Mouse (Mus musculus): ENCODE data around the gene Tanc2. TPM values are rescaled to one million over a fixed set of nuclear protein-coding genes. Genes with fewer than 3 reads are reported as not detected.

The Tanc2 gene
- polyA plus RNA-seq, 1 experiment: 6.2 TPM

DNA sequence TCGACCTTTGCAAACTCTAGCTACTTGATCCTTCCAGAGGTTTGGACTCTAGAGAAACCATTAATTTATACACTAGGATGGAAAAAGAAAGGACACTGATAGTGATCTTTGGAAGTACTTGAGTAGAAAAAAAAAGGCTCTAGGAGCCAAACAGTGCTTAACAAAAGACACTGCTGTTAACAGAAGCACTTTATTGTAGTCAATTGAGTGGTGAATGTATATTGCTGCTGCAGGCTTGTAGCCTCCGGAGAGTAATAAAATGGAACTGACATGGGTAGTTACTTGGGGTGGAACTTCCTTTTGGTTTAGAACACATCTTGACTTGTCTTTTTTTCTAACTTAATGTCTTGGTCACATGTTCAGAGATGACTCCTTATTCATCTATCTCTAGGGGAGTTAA, 319.8 kb downstream of the Tanc2 start:
- no peak overlapping the region for H3K4me3 ChIP-seq (ENCODE audit: control insufficient read depth, low read depth, low read length)
- TF ChIP-seq POLR2A (IDR thresholded peaks at IDR 0.05; ENCODE audit: control insufficient read depth, low read depth, low read length): no peak
- TF ChIP-seq CTCF (IDR thresholded peaks at IDR 0.05; ENCODE audit: control insufficient read depth, insufficient read depth, insufficient replicate concordance, low read depth, low read length): no peak
- H3K36me3 ChIP-seq (ENCODE audit: control insufficient read depth, insufficient read depth, low read length): no peaks in the 10 kb centered on the region
- no peaks in the 10 kb centered on the region for H3K4me1 ChIP-seq (ENCODE audit: control insufficient read depth, insufficient read depth, low read length)
- no peaks in the 10 kb centered on the region for H3K27me3 ChIP-seq (ENCODE audit: control insufficient read depth, insufficient read depth, low read length)
- no peak overlapping the region for H3K27ac ChIP-seq (ENCODE audit: control insufficient read depth, insufficient read depth, low read depth, low read length)

DNA sequence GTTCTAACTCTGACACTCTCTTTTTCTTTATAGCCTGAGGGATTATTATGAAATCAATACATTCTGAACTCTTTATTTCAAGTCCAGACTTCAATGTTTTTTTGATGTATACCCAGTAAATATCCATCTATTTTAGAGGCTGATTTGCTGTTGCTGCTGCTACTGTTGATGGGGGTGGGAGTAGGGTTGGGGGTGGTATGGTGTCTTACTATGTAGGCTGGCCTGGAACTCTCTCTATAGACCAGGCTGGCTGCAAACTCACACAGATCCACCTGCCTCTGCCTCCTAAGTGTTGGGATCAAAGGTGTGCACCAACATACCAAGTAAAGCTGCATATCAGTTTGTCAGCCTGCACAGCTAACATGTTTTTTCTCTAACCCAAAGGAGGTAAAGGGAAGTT, 321.4 kb downstream of the Tanc2 start:
- Histone ChIP-seq H3K4me1 (ENCODE audit: control insufficient read depth, insufficient read depth, low read length) (no peaks in the 10 kb centered on the region), H3K4me3 (ENCODE audit: control insufficient read depth, low read depth, low read length) (no peak overlapping the region), H3K27ac (ENCODE audit: control insufficient read depth, insufficient read depth, low read depth, low read length) (no peak overlapping the region), H3K27me3 (ENCODE audit: control insufficient read depth, insufficient read depth, low read length) (no peaks in the 10 kb centered on the region), H3K36me3 (ENCODE audit: control insufficient read depth, insufficient read depth, low read length) (no peaks in the 10 kb centered on the region)
- no peak for TF ChIP-seq CTCF (IDR thresholded peaks at IDR 0.05; ENCODE audit: control insufficient read depth, insufficient read depth, insufficient replicate concordance, low read depth, low read length)
- TF ChIP-seq POLR2A (IDR thresholded peaks at IDR 0.05; ENCODE audit: control insufficient read depth, low read depth, low read length): no peak

DNA sequence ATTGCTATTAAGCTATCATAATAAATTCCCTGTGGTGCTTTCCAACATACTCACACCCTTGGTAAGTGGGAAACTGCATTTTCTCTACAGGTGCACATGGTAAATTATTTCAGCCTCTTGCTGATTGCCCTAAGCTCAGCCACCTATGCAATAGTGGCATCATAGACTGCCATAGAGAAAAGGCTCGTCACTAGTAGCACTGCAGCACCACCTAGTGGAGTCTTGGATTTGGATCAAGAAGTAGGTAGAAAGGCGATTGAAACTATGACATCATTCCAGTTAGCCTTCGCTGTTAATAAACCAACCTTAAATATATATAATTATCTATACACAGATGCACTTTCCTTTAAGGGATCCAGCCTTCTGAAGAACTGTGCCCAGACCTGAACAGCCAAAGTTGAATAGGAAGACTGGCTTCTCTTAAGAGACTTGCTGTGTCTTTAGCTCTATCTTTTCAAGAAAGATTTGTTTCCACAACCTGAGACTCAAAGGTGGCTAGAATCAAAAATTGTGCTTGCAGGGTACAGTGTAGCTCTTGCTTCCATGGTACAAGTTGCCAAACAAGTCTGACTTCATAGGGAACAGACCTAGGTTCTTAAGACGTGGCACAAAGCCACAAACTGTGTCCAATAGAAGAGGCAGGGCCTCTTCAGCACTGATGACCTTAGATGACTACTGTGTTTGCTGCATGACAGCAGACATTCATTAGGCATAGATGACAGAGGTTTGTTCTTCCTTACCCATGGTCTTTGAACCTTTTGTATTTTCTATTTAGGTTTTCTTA, 322.0 kb downstream of the Tanc2 start:
- H3K27me3 ChIP-seq (ENCODE audit: control insufficient read depth, insufficient read depth, low read length): no peaks in the 10 kb centered on the region
- H3K36me3 ChIP-seq (ENCODE audit: control insufficient read depth, insufficient read depth, low read length): no peaks in the 10 kb centered on the region
- no peak overlapping the region for H3K4me3 ChIP-seq (ENCODE audit: control insufficient read depth, low read depth, low read length)
- no peaks in the 10 kb centered on the region for H3K4me1 ChIP-seq (ENCODE audit: control insufficient read depth, insufficient read depth, low read length)
- no peak for TF ChIP-seq POLR2A (IDR thresholded peaks at IDR 0.05; ENCODE audit: control insufficient read depth, low read depth, low read length)
- no peak for TF ChIP-seq CTCF (IDR thresholded peaks at IDR 0.05; ENCODE audit: control insufficient read depth, insufficient read depth, insufficient replicate concordance, low read depth, low read length)
- H3K27ac ChIP-seq (ENCODE audit: control insufficient read depth, insufficient read depth, low read depth, low read length): no peak overlapping the region

DNA sequence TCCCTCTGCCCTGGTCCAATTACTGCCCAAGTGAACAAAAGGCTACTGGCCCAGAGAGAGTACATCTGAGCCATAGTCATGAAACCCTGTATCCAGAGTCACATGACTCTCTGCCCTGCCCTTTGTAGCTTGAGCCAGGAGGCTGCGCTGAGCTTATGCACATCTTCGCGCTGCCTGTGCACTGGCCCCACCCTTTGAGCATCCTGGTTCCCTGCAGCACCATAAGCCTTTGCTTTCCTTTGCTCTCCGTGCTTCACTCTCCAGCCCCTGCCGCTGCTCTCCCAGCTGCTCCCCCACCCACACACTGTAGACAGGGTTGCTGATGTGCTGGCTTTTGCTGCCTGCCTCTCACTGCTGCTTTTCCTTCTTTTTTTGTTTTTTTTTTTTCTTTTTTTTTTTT, 323.8 kb downstream of the Tanc2 start:
- H3K4me1 ChIP-seq (ENCODE audit: control insufficient read depth, insufficient read depth, low read length): no peaks in the 10 kb centered on the region
- no peaks in the 10 kb centered on the region for H3K27me3 ChIP-seq (ENCODE audit: control insufficient read depth, insufficient read depth, low read length)
- H3K36me3 ChIP-seq (ENCODE audit: control insufficient read depth, insufficient read depth, low read length): no peaks in the 10 kb centered on the region
- no peak overlapping the region for H3K4me3 ChIP-seq (ENCODE audit: control insufficient read depth, low read depth, low read length)
- TF ChIP-seq POLR2A (IDR thresholded peaks at IDR 0.05; ENCODE audit: control insufficient read depth, low read depth, low read length): no peak
- H3K27ac ChIP-seq (ENCODE audit: control insufficient read depth, insufficient read depth, low read depth, low read length): no peak overlapping the region

DNA sequence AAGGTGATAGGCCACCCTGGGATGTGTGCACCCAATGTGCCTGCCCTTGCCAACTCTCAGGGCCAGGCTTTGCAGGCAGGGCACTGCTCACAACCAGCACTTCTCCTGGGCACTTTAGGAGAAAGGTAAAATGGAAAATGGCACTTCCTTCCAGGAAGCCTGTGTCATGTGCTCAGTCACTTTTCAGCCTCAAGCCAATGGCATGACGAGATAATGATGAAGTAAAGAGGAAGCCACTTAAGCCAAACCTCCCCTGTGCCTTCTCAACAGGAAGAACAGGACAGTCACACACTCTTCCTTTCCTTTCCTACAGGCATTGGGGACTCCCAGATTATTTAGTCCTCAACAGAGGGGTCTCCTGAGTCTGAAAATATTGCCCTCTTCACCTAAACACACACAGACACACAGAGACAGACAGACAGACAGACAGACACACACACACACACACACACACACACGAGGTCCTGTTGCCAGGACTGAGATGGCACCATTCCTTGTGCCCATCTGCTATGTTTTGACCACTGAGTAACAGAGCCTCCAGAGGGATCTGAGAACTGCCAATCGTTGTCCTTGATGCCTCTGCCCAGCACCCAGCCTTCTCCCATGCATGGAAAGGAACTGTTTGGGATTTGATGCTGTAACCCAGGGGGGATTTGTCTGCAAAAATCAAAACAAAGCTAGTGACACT, 330.5 kb downstream of the Tanc2 start:
- no peak for TF ChIP-seq CTCF (IDR thresholded peaks at IDR 0.05; ENCODE audit: control insufficient read depth, insufficient read depth, insufficient replicate concordance, low read depth, low read length)
- no peak for TF ChIP-seq POLR2A (IDR thresholded peaks at IDR 0.05; ENCODE audit: control insufficient read depth, low read depth, low read length)
- Histone ChIP-seq H3K27ac (ENCODE audit: control insufficient read depth, insufficient read depth, low read depth, low read length) (no peak overlapping the region), H3K27me3 (ENCODE audit: control insufficient read depth, insufficient read depth, low read length) (no peaks in the 10 kb centered on the region), H3K4me1 (ENCODE audit: control insufficient read depth, insufficient read depth, low read length) (no peaks in the 10 kb centered on the region), H3K36me3 (ENCODE audit: control insufficient read depth, insufficient read depth, low read length) (peaks cover 1% of the 10 kb centered on the region; the same call in 1 of the 2 replicates), H3K4me3 (ENCODE audit: control insufficient read depth, low read depth, low read length) (no peak overlapping the region)

DNA sequence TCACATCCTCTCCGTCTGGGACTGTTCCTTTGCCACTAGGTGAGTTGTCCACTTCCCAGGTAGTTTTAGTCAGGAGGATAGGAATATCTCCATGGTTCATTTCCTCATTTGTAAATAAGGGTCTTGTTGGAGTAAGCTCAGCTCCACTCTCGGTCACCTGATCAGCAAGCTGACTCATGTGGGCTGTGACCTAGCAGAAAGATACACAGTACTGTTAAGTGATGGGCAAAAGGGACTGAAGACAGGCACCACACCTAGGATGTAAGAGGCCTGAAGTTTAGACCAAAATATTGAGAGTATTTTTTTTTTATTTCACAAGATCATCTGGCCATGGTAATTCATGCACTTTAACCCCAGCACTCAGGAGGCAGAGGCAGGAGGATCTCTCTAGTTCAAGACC, 331.1 kb downstream of the Tanc2 start:
- Histone ChIP-seq H3K27ac (ENCODE audit: control insufficient read depth, insufficient read depth, low read depth, low read length) (no peak overlapping the region), H3K36me3 (ENCODE audit: control insufficient read depth, insufficient read depth, low read length) (peaks cover 1% of the 10 kb centered on the region; the same call in 1 of the 2 replicates), H3K4me3 (ENCODE audit: control insufficient read depth, low read depth, low read length) (no peak overlapping the region), H3K27me3 (ENCODE audit: control insufficient read depth, insufficient read depth, low read length) (no peaks in the 10 kb centered on the region), H3K4me1 (ENCODE audit: control insufficient read depth, insufficient read depth, low read length) (no peaks in the 10 kb centered on the region)
- TF ChIP-seq POLR2A (IDR thresholded peaks at IDR 0.05; ENCODE audit: control insufficient read depth, low read depth, low read length) (no peak), CTCF (IDR thresholded peaks at IDR 0.05; ENCODE audit: control insufficient read depth, insufficient read depth, insufficient replicate concordance, low read depth, low read length) (no peak)

DNA sequence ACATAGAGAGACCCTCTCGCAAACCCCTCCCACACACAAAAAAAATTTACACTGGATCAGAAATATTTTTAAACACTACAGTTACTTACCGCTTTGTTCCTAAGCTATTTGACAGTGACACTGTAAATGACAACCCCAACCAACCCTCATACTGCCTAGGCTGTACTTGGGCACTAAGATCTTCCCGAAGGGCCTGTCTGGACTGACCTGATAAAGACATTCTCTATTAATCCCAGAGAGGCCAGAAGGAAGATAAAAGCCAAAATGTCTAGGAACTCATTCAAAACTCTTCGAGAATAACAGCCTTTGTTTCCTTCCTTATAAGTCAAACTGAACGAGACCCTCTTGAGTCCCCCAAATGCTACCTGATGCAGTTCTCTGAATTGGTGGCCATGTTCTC, 331.5 kb downstream of the Tanc2 start:
- Histone ChIP-seq H3K36me3 (ENCODE audit: control insufficient read depth, insufficient read depth, low read length) (peaks cover 1% of the 10 kb centered on the region; the same call in 1 of the 2 replicates), H3K27me3 (ENCODE audit: control insufficient read depth, insufficient read depth, low read length) (no peaks in the 10 kb centered on the region), H3K27ac (ENCODE audit: control insufficient read depth, insufficient read depth, low read depth, low read length) (no peak overlapping the region), H3K4me1 (ENCODE audit: control insufficient read depth, insufficient read depth, low read length) (no peaks in the 10 kb centered on the region), H3K4me3 (ENCODE audit: control insufficient read depth, low read depth, low read length) (no peak overlapping the region)
- TF ChIP-seq POLR2A (IDR thresholded peaks at IDR 0.05; ENCODE audit: control insufficient read depth, low read depth, low read length) (no peak), CTCF (IDR thresholded peaks at IDR 0.05; ENCODE audit: control insufficient read depth, insufficient read depth, insufficient replicate concordance, low read depth, low read length) (no peak)
